Mouse (Mus musculus) MEL (cell line): ENCODE data around the gene Cabp2. TPM values are rescaled to one million over a fixed set of nuclear protein-coding genes. Genes with fewer than 3 reads are reported as not detected.

Source experiments
- DNase-seq: peaks from one replicate; pipeline ENCODE4 v3.0.0; 2011; ENCODE audit warnings: low read depth, low spot score
- H3K27ac ChIP-seq: 2 replicates; pipeline ENCODE4 v1.5.1; 2012; ENCODE audit warnings: low read depth, mild to moderate bottlenecking, control low read depth, low read length, moderate library complexity; ENCODE audit not compliant: control insufficient read depth
- H3K27me3 ChIP-seq, 2 experiments: fragments of 150-350 bp in 1 of 2; sonication (generic) in 1 of 2; 2 replicates each; pipeline ENCODE4 v1.6.1; 2012; ENCODE audit warnings: low read length in 2 of 2, mild to moderate bottlenecking in 2 of 2, improper control_type of control experiment in 1 of 2, moderate library complexity in 1 of 2; ENCODE audit not compliant: insufficient read depth in 2 of 2, control insufficient read depth in 1 of 2
- H3K36me3 ChIP-seq, 2 experiments: 2 replicates each; pipeline ENCODE4 v1.6.1; 2012 to 2014; ENCODE audit warnings: low read length in 2 of 2, improper control_type of control experiment in 1 of 2, inconsistent platforms in 1 of 2, mild to moderate bottlenecking in 1 of 2; ENCODE audit not compliant: insufficient read depth in 2 of 2, control insufficient read depth in 1 of 2
- H3K4me1 ChIP-seq, 2 experiments: fragments of 150-350 bp in 1 of 2; sonication (generic) in 1 of 2; 2 replicates each; pipeline ENCODE4 v1.6.1; 2012; ENCODE audit warnings: low read length in 2 of 2, improper control_type of control experiment in 1 of 2, mild to moderate bottlenecking in 1 of 2; ENCODE audit not compliant: insufficient read depth in 2 of 2, control insufficient read depth in 1 of 2
- H3K4me3 ChIP-seq, 2 experiments: fragments of 150-350 bp in 1 of 2; sonication (generic) in 1 of 2; 2 replicates each; pipeline ENCODE4 v1.5.1; 2012; ENCODE audit warnings: low read depth in 2 of 2, low read length in 2 of 2, mild to moderate bottlenecking in 2 of 2, moderate library complexity in 2 of 2, control low read depth in 1 of 2, improper control_type of control experiment in 1 of 2; ENCODE audit not compliant: control insufficient read depth in 1 of 2, insufficient read depth in 1 of 2
- H3K79me2 ChIP-seq: 2 replicates; pipeline ENCODE4 v1.6.1; 2012; ENCODE audit warnings: mild to moderate bottlenecking, low read length, moderate library complexity; ENCODE audit not compliant: control insufficient read depth, poor library complexity, insufficient read depth
- H3K9ac ChIP-seq: 2 replicates; pipeline ENCODE4 v1.6.1; 2012; ENCODE audit warnings: low read depth, mild to moderate bottlenecking, control low read depth, low read length, moderate library complexity; ENCODE audit not compliant: control insufficient read depth, poor library complexity, severe bottlenecking
- H3K9me3 ChIP-seq: fragments of 150-350 bp; sonication (generic); replicated peaks from 2 replicates; pipeline ENCODE4 v1.6.1; 2012; ENCODE audit warnings: mild to moderate bottlenecking, low read length, improper control_type of control experiment, moderate library complexity; ENCODE audit not compliant: insufficient read depth
- BHLHE40 ChIP-seq: IDR thresholded peaks from 2 replicates; pipeline ENCODE4 v1.6.1; 2012; ENCODE audit warnings: low read depth, mild to moderate bottlenecking, inconsistent platforms, low read length, improper control_type of control experiment, borderline replicate concordance
- CHD1 ChIP-seq: IDR thresholded peaks from 2 replicates; pipeline ENCODE4 v1.6.1; 2012; ENCODE audit warnings: low read depth, mild to moderate bottlenecking, inconsistent platforms, low read length, improper control_type of control experiment
- CHD2 ChIP-seq: IDR thresholded peaks from 2 replicates; pipeline ENCODE4 v1.6.1; 2011; ENCODE audit warnings: low read length, improper control_type of control experiment
- CTCF ChIP-seq, 3 experiments: IDR thresholded peaks in 2 of 3; conservative IDR thresholded peaks in 1 of 3; 2 replicates each; pipeline ENCODE4 v1.5.1; 2011 to 2012; ENCODE audit warnings: low read length in 3 of 3, low read depth in 2 of 3, mild to moderate bottlenecking in 2 of 3, improper control_type of control experiment in 1 of 3, inconsistent platforms in 1 of 3, mixed read lengths in 1 of 3, moderate library complexity in 1 of 3; ENCODE audit not compliant: control insufficient read depth in 1 of 3, insufficient read depth in 1 of 3, poor library complexity in 1 of 3, severe bottlenecking in 1 of 3
- ELF1 ChIP-seq: IDR thresholded peaks from 2 replicates; pipeline ENCODE4 v1.6.1; 2014; ENCODE audit warnings: low read depth, mild to moderate bottlenecking, inconsistent platforms, low read length, improper control_type of control experiment, moderate library complexity
- EP300 ChIP-seq, 2 experiments: IDR thresholded peaks; 2 replicates each; pipeline ENCODE4 v1.6.1; 2011; ENCODE audit warnings: improper control_type of control experiment in 2 of 2, low read length in 2 of 2, low read depth in 1 of 2, mild to moderate bottlenecking in 1 of 2
- ETS1 ChIP-seq: IDR thresholded peaks from 2 replicates; pipeline ENCODE4 v1.6.1; 2012; ENCODE audit warnings: low read depth, mild to moderate bottlenecking, inconsistent platforms, low read length, improper control_type of control experiment, moderate library complexity
- GABPA ChIP-seq: IDR thresholded peaks from 2 replicates; pipeline ENCODE4 v1.6.1; 2012; ENCODE audit warnings: low read depth, mild to moderate bottlenecking, inconsistent platforms, low read length, improper control_type of control experiment, moderate library complexity
- JUND ChIP-seq: IDR thresholded peaks from 2 replicates; pipeline ENCODE4 v1.6.1; 2011; ENCODE audit warnings: low read depth, mild to moderate bottlenecking, improper control_type of control experiment, low read length
- KAT2A ChIP-seq: conservative IDR thresholded peaks from 2 replicates; pipeline ENCODE4 v1.6.1; 2012; ENCODE audit warnings: low read depth, low read length, improper control_type of control experiment, inconsistent platforms
- MAFK ChIP-seq: IDR thresholded peaks from 2 replicates; pipeline ENCODE4 v1.6.1; 2011; ENCODE audit warnings: low read depth, mild to moderate bottlenecking, low read length, improper control_type of control experiment, borderline replicate concordance
- MAX ChIP-seq: IDR thresholded peaks from 2 replicates; pipeline ENCODE4 v1.6.1; 2011; ENCODE audit warnings: low read length, improper control_type of control experiment
- MAZ ChIP-seq: IDR thresholded peaks from 2 replicates; pipeline ENCODE4 v1.6.1; 2012; ENCODE audit warnings: low read depth, mild to moderate bottlenecking, inconsistent platforms, low read length, improper control_type of control experiment
- MXI1 ChIP-seq: IDR thresholded peaks from 2 replicates; pipeline ENCODE4 v1.6.1; 2011; ENCODE audit warnings: mild to moderate bottlenecking, low read depth, low read length, improper control_type of control experiment
- MYB ChIP-seq: IDR thresholded peaks from 2 replicates; pipeline ENCODE4 v1.6.1; 2011; ENCODE audit warnings: mild to moderate bottlenecking, low read depth, low read length, improper control_type of control experiment
- NELFE ChIP-seq: IDR thresholded peaks from 2 replicates; pipeline ENCODE4 v1.6.1; 2011; ENCODE audit warnings: low read depth, low read length, improper control_type of control experiment
- NRF1 ChIP-seq: IDR thresholded peaks from 2 replicates; pipeline ENCODE4 v1.6.1; 2014; ENCODE audit warnings: low read depth, mild to moderate bottlenecking, inconsistent platforms, low read length, improper control_type of control experiment, moderate library complexity; ENCODE audit not compliant: poor library complexity, insufficient read depth, severe bottlenecking
- POLR2A ChIP-seq, 2 experiments: IDR thresholded peaks; 2 replicates each; pipeline ENCODE4 v1.6.1; 2011 to 2012; ENCODE audit warnings: low read length in 2 of 2, mild to moderate bottlenecking in 2 of 2, control low read depth in 1 of 2, improper control_type of control experiment in 1 of 2, low read depth in 1 of 2, moderate library complexity in 1 of 2; ENCODE audit not compliant: control insufficient read depth in 1 of 2, insufficient read depth in 1 of 2, poor library complexity in 1 of 2
- POLR2AphosphoS2 ChIP-seq: IDR thresholded peaks from 2 replicates; pipeline ENCODE4 v1.6.1; 2011; ENCODE audit warnings: low read length, improper control_type of control experiment
- POLR2AphosphoS5 ChIP-seq: IDR thresholded peaks from 2 replicates; pipeline ENCODE4 v1.6.1; 2012; ENCODE audit warnings: low read depth, borderline replicate concordance, mild to moderate bottlenecking, inconsistent platforms, low read length, moderate library complexity, mixed read lengths
- RAD21 ChIP-seq: IDR thresholded peaks from 2 replicates; pipeline ENCODE4 v1.6.1; 2011; ENCODE audit warnings: mild to moderate bottlenecking, low read depth, low read length, improper control_type of control experiment
- TAL1 ChIP-seq: IDR thresholded peaks from 2 replicates; pipeline ENCODE4 v1.6.1; 2012; ENCODE audit warnings: mild to moderate bottlenecking, inconsistent platforms, low read length, moderate library complexity, mixed read lengths
- TBP ChIP-seq: IDR thresholded peaks from 2 replicates; pipeline ENCODE4 v1.8.0; 2011; ENCODE audit warnings: low read depth, low read length, improper control_type of control experiment
- USF1 ChIP-seq: IDR thresholded peaks from 2 replicates; pipeline ENCODE4 v1.6.1; 2014; ENCODE audit warnings: low read depth, mild to moderate bottlenecking, inconsistent platforms, low read length, improper control_type of control experiment, moderate library complexity
- USF2 ChIP-seq, 2 experiments: IDR thresholded peaks; 2 replicates each; pipeline ENCODE4 v1.6.1; 2011 to 2012; ENCODE audit warnings: improper control_type of control experiment in 2 of 2, low read length in 2 of 2, borderline replicate concordance in 1 of 2, inconsistent platforms in 1 of 2, low read depth in 1 of 2, mild to moderate bottlenecking in 1 of 2; ENCODE audit not compliant: insufficient read depth in 1 of 2
- ZKSCAN1 ChIP-seq: IDR thresholded peaks from 2 replicates; pipeline ENCODE4 v1.6.1; 2012; ENCODE audit warnings: low read depth, mild to moderate bottlenecking, inconsistent platforms, low read length, improper control_type of control experiment, moderate library complexity
- ZMIZ1 ChIP-seq: IDR thresholded peaks from 2 replicates; pipeline ENCODE4 v1.6.1; 2012; ENCODE audit warnings: low read depth, mild to moderate bottlenecking, inconsistent platforms, low read length, improper control_type of control experiment, moderate library complexity
- ZNF384 ChIP-seq: IDR thresholded peaks from 2 replicates; pipeline ENCODE4 v1.6.1; 2012; ENCODE audit warnings: low read depth, mild to moderate bottlenecking, inconsistent platforms, low read length, improper control_type of control experiment
- polyA plus RNA-seq, 2 experiments: library from polyadenylated mRNA; stranded (reverse) in 1 of 2; unstranded in 1 of 2; fragments of >175 nt in 1 of 2; fragments of >200 nt in 1 of 2; gene quantifications; 2 replicates each; pipeline versions ENCODE4 v1.2.1 to v1.2.4; 2012; ENCODE audit warnings: low replicate concordance in 2 of 2, low read depth in 1 of 2; ENCODE audit not compliant: insufficient read length in 2 of 2, insufficient read depth in 1 of 2, missing spikeins in 1 of 2
- total RNA-seq: library from RNA; depleted of rRNA; stranded (reverse); fragments of 300-350 nt; gene quantifications from 2 replicates; pipeline ENCODE4 v1.2.3, GENCODE M21; 2012

Cabp2 gene
- total and polyA plus RNA-seq, 3 experiments: 0.14 TPM; not detected in 2

GRCm38 (mm10) chr19:4033298-4033697 is 48.1 kb upstream of the Cabp2 start:
- H3K9me3 ChIP-seq: no peaks in the 10 kb centered on the region
- H3K36me3 ChIP-seq: peaks cover 0 to 2% of the 10 kb centered on the region in 2 experiments; a peak in 2 of 4 replicates
- peaks cover 4% of the 10 kb centered on the region for H3K79me2 ChIP-seq
- no peak for TF ChIP-seq TAL1
- TF ChIP-seq ETS1: no peak
- no peak for TF ChIP-seq NELFE
- TF ChIP-seq USF2 (IDR thresholded peaks at IDR 0.05; ENCODE audit: borderline replicate concordance in 1 of 2, insufficient read depth in 1 of 2, low read depth in 1 of 2, low read length in 2 of 2): no peak
- no peak for TF ChIP-seq CTCF (IDR thresholded peaks at IDR 0.05 in 2 of 3, conservative IDR thresholded peaks at IDR 0.05 in 1 of 3; ENCODE audit: control insufficient read depth in 1 of 3, insufficient read depth in 1 of 3, low read depth in 2 of 3, low read length in 3 of 3, poor library complexity in 1 of 3, severe bottlenecking in 1 of 3)
- no peak for TF ChIP-seq ZMIZ1
- TF ChIP-seq MXI1: no peak
- no peak for TF ChIP-seq ZNF384
- no peak for TF ChIP-seq MAX
- no peak for TF ChIP-seq CHD1
- TF ChIP-seq JUND: no peak
- TF ChIP-seq TBP: no peak
- TF ChIP-seq EP300 (IDR thresholded peaks at IDR 0.05; ENCODE audit: low read depth in 1 of 2, low read length in 2 of 2): no peak
- no peak for TF ChIP-seq MYB
- TF ChIP-seq KAT2A: no peak
- no peak for TF ChIP-seq MAZ
- TF ChIP-seq ELF1: no peak
- TF ChIP-seq CHD2: no peak
- TF ChIP-seq USF1: no peak
- H3K4me1 ChIP-seq: peaks cover 0 to 8% of the 10 kb centered on the region in 2 experiments; a peak in 2 of 4 replicates
- DNase-seq: no peak
- no peak overlapping the region for H3K4me3 ChIP-seq
- H3K27me3 ChIP-seq: no peaks in the 10 kb centered on the region
- H3K27ac ChIP-seq: no peak overlapping the region
- no peak overlapping the region for H3K9ac ChIP-seq

GRCm38 (mm10) chr19:4033742-4034141 is 47.6 kb upstream of the Cabp2 start:
- DNase-seq: no peak
- TF ChIP-seq GABPA: no peak
- TF ChIP-seq MAFK: no peak
- TF ChIP-seq POLR2AphosphoS5: no peak
- TF ChIP-seq RAD21: no peak
- TF ChIP-seq MYB: no peak
- TF ChIP-seq TBP: no peak
- TF ChIP-seq CHD2: no peak
- no peak for TF ChIP-seq POLR2A (IDR thresholded peaks at IDR 0.05; ENCODE audit: control insufficient read depth in 1 of 2, insufficient read depth in 1 of 2, low read depth in 1 of 2, low read length in 2 of 2, poor library complexity in 1 of 2)
- TF ChIP-seq BHLHE40: no peak
- no peak for TF ChIP-seq ELF1
- TF ChIP-seq NRF1: no peak
- TF ChIP-seq ZNF384: no peak
- no peak for TF ChIP-seq ZKSCAN1
- TF ChIP-seq ETS1: no peak
- no peak for TF ChIP-seq USF2 (IDR thresholded peaks at IDR 0.05; ENCODE audit: borderline replicate concordance in 1 of 2, insufficient read depth in 1 of 2, low read depth in 1 of 2, low read length in 2 of 2)
- TF ChIP-seq EP300 (IDR thresholded peaks at IDR 0.05; ENCODE audit: low read depth in 1 of 2, low read length in 2 of 2): no peak
- no peak for TF ChIP-seq POLR2AphosphoS2
- Histone ChIP-seq H3K4me3 (no peak overlapping the region), H3K9ac (no peak overlapping the region), H3K36me3 (peaks cover 0 to 5% of the 10 kb centered on the region in 2 experiments; a peak in 2 of 4 replicates), H3K4me1 (peaks cover 0 to 8% of the 10 kb centered on the region in 2 experiments; a peak in 2 of 4 replicates), H3K27me3 (no peaks in the 10 kb centered on the region), H3K9me3 (no peaks in the 10 kb centered on the region), H3K27ac (no peak overlapping the region), H3K79me2 (peaks cover 4% of the 10 kb centered on the region)
